19 mouse cellular contexts compared by ENCODE assay signal in the genomic region with DNA sequence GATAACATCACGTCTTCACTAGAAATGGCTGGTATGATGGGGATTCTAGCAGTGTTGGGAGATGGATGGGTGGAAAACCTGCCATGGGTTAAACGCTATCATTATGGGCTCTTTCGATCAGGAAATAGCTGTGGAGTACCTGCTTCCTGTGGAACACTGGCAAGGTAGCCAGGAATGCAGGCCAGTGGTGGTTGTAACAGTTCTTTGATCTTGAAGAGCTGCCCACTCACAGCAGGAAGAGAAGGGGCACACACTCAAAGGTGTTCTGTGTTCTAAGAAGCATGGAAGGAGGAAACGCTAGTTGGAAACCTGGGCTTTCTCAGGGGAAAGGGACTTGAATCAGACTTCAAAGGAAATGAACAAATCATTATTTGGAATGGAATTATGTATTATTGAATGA.
DNase-seq lines count a peak whose midpoint lies in the region; ATAC-seq and TF ChIP-seq lines count a peak whose summit lies in the region.
"Had no signal": no experiment of that assay in that cellular context is flagged by ENCODE, and none has a peak within 500 bp of the region (broad histone marks: within the 10 kb centered on the region; RNA-seq: fewer than 3 reads in every experiment).

No protein-coding gene starts in this region.

- H3K9me3 ChIP-seq in midbrain, embryonic 15.5 days, result no peaks in the 10 kb centered on the region
- H3K9me3 ChIP-seq in midbrain, postnatal 0 days (ENCODE audit: low read length), result no peaks in the 10 kb centered on the region
- H3K9me3 ChIP-seq in lung, postnatal 0 days (ENCODE audit: low read length), result no peaks in the 10 kb centered on the region
- no peaks in the 10 kb centered on the region for H3K9me3 ChIP-seq in kidney, embryonic 15.5 days (replicated peaks)
- H3K9me3 ChIP-seq: embryonic facial prominence, embryonic 10.5 days; hindbrain, embryonic 13.5 days had no signal

- 0 out of 2 replicates have a peak, but pooled peaks have one; percentile 28 for TF ChIP-seq EP300 in lung, postnatal 0 days (IDR thresholded peaks at IDR 0.05)

- ATAC-seq in midbrain, embryonic 15.5 days (replicated peaks), result no peak
- ATAC-seq in midbrain, postnatal 0 days (ENCODE audit: low FRiP score), result no peak
- ATAC-seq in lung, postnatal 0 days, result peak; percentile 78
- no peak for ATAC-seq in kidney, embryonic 15.5 days (replicated peaks; ENCODE audit: low FRiP score)
- ATAC-seq: forebrain, embryonic 14.5 days had no signal

- 65% methylated on average over 4 of the region's 4 CpGs for WGBS in midbrain, embryonic 15.5 days
- WGBS in midbrain, postnatal 0 days, result 59% methylated on average over 4 of the region's 4 CpGs
- 33% methylated on average over 4 of the region's 4 CpGs for WGBS in lung, postnatal 0 days
- 53% methylated on average over 4 of the region's 4 CpGs for WGBS in kidney, embryonic 15.5 days

- H3K4me2 ChIP-seq in midbrain, embryonic 15.5 days, result no peak overlapping the region
- no peak overlapping the region for H3K4me2 ChIP-seq in midbrain, postnatal 0 days (ENCODE audit: low read depth, low read length, poor library complexity, severe bottlenecking)
- no peak overlapping the region for H3K4me2 ChIP-seq in lung, postnatal 0 days (replicated peaks; ENCODE audit: low read depth, low read length)
- H3K4me2 ChIP-seq in kidney, embryonic 15.5 days, result no peak overlapping the region
- H3K4me2 ChIP-seq: hindbrain, embryonic 13.5 days had no signal

- H3K4me1 ChIP-seq in midbrain, embryonic 15.5 days, result peaks cover 21% of the 10 kb centered on the region
- H3K4me1 ChIP-seq in midbrain, postnatal 0 days (ENCODE audit: insufficient read depth, low read length), result no peaks in the 10 kb centered on the region
- no peaks in the 10 kb centered on the region for H3K4me1 ChIP-seq in lung, postnatal 0 days (ENCODE audit: insufficient read depth, low read depth, low read length)
- 0 out of 2 replicates have a peak, but pooled peaks cover 4% of the 10 kb centered on the region for H3K4me1 ChIP-seq in kidney, embryonic 15.5 days

- H3K9ac ChIP-seq in midbrain, embryonic 15.5 days, result no peak overlapping the region
- no peak overlapping the region for H3K9ac ChIP-seq in midbrain, postnatal 0 days (replicated peaks; ENCODE audit: low read length, poor library complexity, severe bottlenecking)
- H3K9ac ChIP-seq in lung, postnatal 0 days (replicated peaks; ENCODE audit: low read depth), result no peak overlapping the region
- H3K9ac ChIP-seq in kidney, embryonic 15.5 days, result no peak overlapping the region
- H3K9ac ChIP-seq: hindbrain, embryonic 13.5 days had no signal

- TF ChIP-seq CTCF in midbrain, postnatal 0 days (IDR thresholded peaks at IDR 0.05), result no peak
- no peak for TF ChIP-seq CTCF in lung, postnatal 0 days (IDR thresholded peaks at IDR 0.05)
- no peak for TF ChIP-seq CTCF in layer of hippocampus, adult 2 months (conservative IDR thresholded peaks at IDR 0.05)

- H3K27ac ChIP-seq in midbrain, embryonic 15.5 days, result 0 out of 2 replicates have a peak overlapping the region, but pooled peaks have one; percentile 20
- no peak overlapping the region for H3K27ac ChIP-seq in midbrain, postnatal 0 days (ENCODE audit: low read depth, low read length)
- H3K27ac ChIP-seq in lung, postnatal 0 days (ENCODE audit: low read length), result no peak overlapping the region
- no peak overlapping the region for H3K27ac ChIP-seq in layer of hippocampus, adult 2 months
- H3K27ac ChIP-seq in kidney, embryonic 15.5 days, result no peak overlapping the region
- H3K27ac ChIP-seq: embryonic facial prominence, embryonic 10.5 days; gastrocnemius, adult 2 months; hindbrain, embryonic 13.5 days had no signal

- H3K4me3 ChIP-seq in midbrain, embryonic 15.5 days, result no peak overlapping the region
- H3K4me3 ChIP-seq in midbrain, postnatal 0 days (ENCODE audit: low read depth, low read length), result no peak overlapping the region
- H3K4me3 ChIP-seq in lung, postnatal 0 days (ENCODE audit: low read depth, low read length), result no peak overlapping the region
- H3K4me3 ChIP-seq in layer of hippocampus, adult 2 months, result no peak overlapping the region
- no peak overlapping the region for H3K4me3 ChIP-seq in kidney, embryonic 15.5 days (replicated peaks)
- H3K4me3 ChIP-seq: embryonic facial prominence, embryonic 10.5 days; gastrocnemius, adult 2 months; hindbrain, embryonic 13.5 days had no signal

- no peaks in the 10 kb centered on the region for H3K36me3 ChIP-seq in midbrain, embryonic 15.5 days (replicated peaks)
- H3K36me3 ChIP-seq in midbrain, postnatal 0 days (ENCODE audit: insufficient read depth, low read length), result no peaks in the 10 kb centered on the region
- H3K36me3 ChIP-seq in lung, postnatal 0 days (ENCODE audit: insufficient read depth, low read length), result no peaks in the 10 kb centered on the region
- no peaks in the 10 kb centered on the region for H3K36me3 ChIP-seq in kidney, embryonic 15.5 days
- H3K36me3 ChIP-seq: embryonic facial prominence, embryonic 10.5 days; hindbrain, embryonic 13.5 days had no signal

- no peak for DNase-seq in midbrain, postnatal 0 days (ENCODE audit: low spot score)
- peak; percentile 53 for DNase-seq in lung, postnatal 0 days (ENCODE audit: low spot score)
- peak; percentile 64 for DNase-seq in lung, postnatal 36 days
- no peak for DNase-seq in layer of hippocampus, adult 2 months (ENCODE audit: low spot score in 2 of 2)
- DNase-seq in embryo, embryonic 10.5 days (ENCODE audit: low spot score), result no peak
- DNase-seq: adrenal gland, postnatal 14 days; cerebellum, adult 11-12 months; cerebellum, adult 9-11 months; cerebellum, postnatal 36 days; gastrocnemius, adult 2 months; gastrocnemius, postnatal 25 days; heart, adult 11 months; heart, postnatal 10 days; heart, postnatal 4 days had no signal

- H3K27me3 ChIP-seq in midbrain, embryonic 15.5 days (replicated peaks), result no peaks in the 10 kb centered on the region
- no peaks in the 10 kb centered on the region for H3K27me3 ChIP-seq in midbrain, postnatal 0 days (ENCODE audit: insufficient read depth, low read length)
- no peaks in the 10 kb centered on the region for H3K27me3 ChIP-seq in lung, postnatal 0 days (replicated peaks; ENCODE audit: insufficient read depth, low read length)
- 0 out of 2 replicates have a peak, but pooled peaks cover 4% of the 10 kb centered on the region for H3K27me3 ChIP-seq in kidney, embryonic 15.5 days

Comparison
In these comparisons a context has a peak if more than half of its experiments do, and no peak if none do; other contexts are left out.
1. DNase-seq: peak in lung, postnatal 0 days (single experiment) and lung, postnatal 36 days (single experiment); none in midbrain, postnatal 0 days (single experiment), layer of hippocampus, adult 2 months (0 of 2) and embryo, embryonic 10.5 days (single experiment).